Mouse (Mus musculus): ENCODE measurements around the gene Tldc1. TPM values are rescaled to one million over a fixed set of nuclear protein-coding genes. Genes with fewer than 3 reads are reported as not detected.

Tldc1 gene
- polyA plus RNA-seq, 1 experiment from 2014 or later = 11.0 TPM

- no peak overlapping the region for H3K9ac ChIP-seq (replicated peaks)
- peaks cover 65% of the 10 kb centered on the region for H3K4me1 ChIP-seq (replicated peaks)
- no peak overlapping the region for H3K4me3 ChIP-seq (replicated peaks)
- no peak overlapping the region for H3K27ac ChIP-seq
- ATAC-seq = no peak
- no peaks in the 10 kb centered on the region for H3K9me3 ChIP-seq
- H3K36me3 ChIP-seq = peaks cover 23% of the 10 kb centered on the region
- no peak overlapping the region for H3K4me2 ChIP-seq (replicated peaks)
- no peaks in the 10 kb centered on the region for H3K27me3 ChIP-seq
- WGBS = 77% methylated on average over 12 of the region's 12 CpGs
Observed at GRCm38 (mm10) chr8:119812650-119813431, 34.6 kb upstream of the Tldc1 start.

GRCm38 (mm10) chr8:119811925-119812324 lies 33.7 kb upstream of the Tldc1 start:
- Histone ChIP-seq H3K36me3 (peaks cover 23% of the 10 kb centered on the region), H3K4me1 (replicated peaks) (peaks cover 61% of the 10 kb centered on the region), H3K27ac (no peak overlapping the region; the same call in 1 of the 2 replicates), H3K4me2 (replicated peaks) (no peak overlapping the region), H3K4me3 (replicated peaks) (no peak overlapping the region), H3K9ac (replicated peaks) (no peak overlapping the region), H3K27me3 (no peaks in the 10 kb centered on the region), H3K9me3 (no peaks in the 10 kb centered on the region)
- WGBS = 63% methylated on average over 6 of the region's 6 CpGs
- ATAC-seq = no peak

GRCm38 (mm10) chr8:119810953-119811499 lies 32.8 kb upstream of the Tldc1 start:
- H3K4me3 ChIP-seq (replicated peaks) = no peak overlapping the region
- no peaks in the 10 kb centered on the region for H3K27me3 ChIP-seq
- H3K36me3 ChIP-seq = peaks cover 23% of the 10 kb centered on the region
- no peaks in the 10 kb centered on the region for H3K9me3 ChIP-seq
- H3K9ac ChIP-seq (replicated peaks) = no peak overlapping the region
- peaks cover 60% of the 10 kb centered on the region for H3K4me1 ChIP-seq (replicated peaks)
- 73% methylated on average over 14 of the region's 14 CpGs for WGBS
- no peak for ATAC-seq
- peak overlapping the region; percentile 12; the same call in 1 of the 2 replicates for H3K27ac ChIP-seq
- H3K4me2 ChIP-seq (replicated peaks) = no peak overlapping the region

- H3K4me2 ChIP-seq (replicated peaks) = peak overlapping the region; percentile 22
- H3K4me1 ChIP-seq (replicated peaks) = peaks cover 64% of the 10 kb centered on the region
- peak overlapping the region; percentile 47; the same call in 1 of the 2 replicates for H3K27ac ChIP-seq
- no peaks in the 10 kb centered on the region for H3K9me3 ChIP-seq
- H3K36me3 ChIP-seq = peaks cover 23% of the 10 kb centered on the region
- no peak overlapping the region for H3K4me3 ChIP-seq (replicated peaks)
- ATAC-seq = peak; percentile 53
- H3K27me3 ChIP-seq = no peaks in the 10 kb centered on the region
- no peak overlapping the region; the same call in 1 of the 2 replicates for H3K9ac ChIP-seq (replicated peaks)
- 38% methylated on average over 23 of the region's 23 CpGs for WGBS
Observed at GRCm38 (mm10) chr8:119810127-119810868, 32.1 kb upstream of the Tldc1 start.

- H3K27me3 ChIP-seq = no peaks in the 10 kb centered on the region
- H3K9me3 ChIP-seq = no peaks in the 10 kb centered on the region
- H3K27ac ChIP-seq = peak overlapping the region; percentile 47; the same call in 1 of the 2 replicates
- no peak overlapping the region for H3K4me2 ChIP-seq (replicated peaks)
- H3K4me1 ChIP-seq (replicated peaks) = peaks cover 64% of the 10 kb centered on the region
- 93% methylated on average over 9 of the region's 9 CpGs for WGBS
- H3K36me3 ChIP-seq = peaks cover 18% of the 10 kb centered on the region
- no peak overlapping the region for H3K4me3 ChIP-seq (replicated peaks)
- ATAC-seq = peak; percentile 19; the same call in 1 of the 2 replicates
- no peak overlapping the region for H3K9ac ChIP-seq (replicated peaks)
Observed at GRCm38 (mm10) chr8:119809620-119810019, 31.4 kb upstream of the Tldc1 start.

- Histone ChIP-seq H3K9me3 (no peaks in the 10 kb centered on the region), H3K4me2 (replicated peaks) (no peak overlapping the region), H3K4me1 (replicated peaks) (peaks cover 49% of the 10 kb centered on the region), H3K4me3 (replicated peaks) (no peak overlapping the region), H3K36me3 (peaks cover 15% of the 10 kb centered on the region), H3K27ac (no peak overlapping the region), H3K9ac (replicated peaks) (no peak overlapping the region), H3K27me3 (no peaks in the 10 kb centered on the region)
- ATAC-seq = no peak
- 85% methylated on average over 4 of the region's 4 CpGs for WGBS
Observed at GRCm38 (mm10) chr8:119807687-119808086, 29.5 kb upstream of the Tldc1 start.

GRCm38 (mm10) chr8:119806422-119807263 lies 28.4 kb upstream of the Tldc1 start:
- ATAC-seq = peak; percentile 36
- Histone ChIP-seq H3K4me2 (replicated peaks) (no peak overlapping the region), H3K4me1 (replicated peaks) (peaks cover 40% of the 10 kb centered on the region), H3K27me3 (no peaks in the 10 kb centered on the region), H3K9ac (replicated peaks) (peak overlapping the region; percentile 33; the same call in 1 of the 2 replicates), H3K4me3 (replicated peaks) (no peak overlapping the region), H3K36me3 (peaks cover 15% of the 10 kb centered on the region), H3K9me3 (no peaks in the 10 kb centered on the region), H3K27ac (peak overlapping the region; percentile 45)
- WGBS = 70% methylated on average over 14 of the region's 14 CpGs

GRCm38 (mm10) chr8:119805275-119805674 lies 27.1 kb upstream of the Tldc1 start:
- H3K9ac ChIP-seq (replicated peaks) = no peak overlapping the region
- no peak for ATAC-seq
- H3K4me3 ChIP-seq (replicated peaks) = no peak overlapping the region
- H3K27ac ChIP-seq = 0 out of 2 replicates have a peak overlapping the region, but pooled peaks have one; percentile 16
- H3K4me2 ChIP-seq (replicated peaks) = no peak overlapping the region
- WGBS = 70% methylated on average over 8 of the region's 8 CpGs
- H3K9me3 ChIP-seq = no peaks in the 10 kb centered on the region
- peaks cover 40% of the 10 kb centered on the region for H3K4me1 ChIP-seq (replicated peaks)
- no peaks in the 10 kb centered on the region for H3K27me3 ChIP-seq
- H3K36me3 ChIP-seq = peaks cover 15% of the 10 kb centered on the region

- no peak overlapping the region for H3K4me3 ChIP-seq (replicated peaks)
- WGBS = 100% methylated on average over 1 of the region's 1 CpGs
- H3K4me1 ChIP-seq (replicated peaks) = peaks cover 52% of the 10 kb centered on the region
- H3K27ac ChIP-seq = no peak overlapping the region
- no peak overlapping the region for H3K4me2 ChIP-seq (replicated peaks)
- no peak overlapping the region for H3K9ac ChIP-seq (replicated peaks)
- no peaks in the 10 kb centered on the region for H3K9me3 ChIP-seq
- no peaks in the 10 kb centered on the region for H3K36me3 ChIP-seq
- ATAC-seq = no peak
- H3K27me3 ChIP-seq = no peaks in the 10 kb centered on the region
Observed at GRCm38 (mm10) chr8:119802592-119802991, 24.4 kb upstream of the Tldc1 start.

GRCm38 (mm10) chr8:119801168-119801567 lies 23.0 kb upstream of the Tldc1 start:
- peak; percentile 16; the same call in 1 of the 2 replicates for ATAC-seq
- Histone ChIP-seq H3K9ac (replicated peaks) (peak overlapping the region; percentile 21), H3K4me1 (replicated peaks) (peaks cover 39% of the 10 kb centered on the region), H3K4me3 (replicated peaks) (no peak overlapping the region), H3K27ac (peak overlapping the region; percentile 71), H3K27me3 (no peaks in the 10 kb centered on the region), H3K4me2 (replicated peaks) (0 out of 2 replicates have a peak overlapping the region, but pooled peaks have one; percentile 17), H3K36me3 (no peaks in the 10 kb centered on the region), H3K9me3 (no peaks in the 10 kb centered on the region)
- 6% methylated on average over 4 of the region's 4 CpGs for WGBS

GRCm38 (mm10) chr8:119798965-119799264 lies 20.7 kb upstream of the Tldc1 start:
- no peaks in the 10 kb centered on the region for H3K27me3 ChIP-seq
- peak; percentile 45 for ATAC-seq
- H3K9me3 ChIP-seq = no peaks in the 10 kb centered on the region
- 0 out of 2 replicates have a peak overlapping the region, but pooled peaks have one; percentile 42 for H3K9ac ChIP-seq (replicated peaks)
- H3K4me2 ChIP-seq (replicated peaks) = peak overlapping the region; percentile 41
- H3K4me3 ChIP-seq (replicated peaks) = no peak overlapping the region
- peak overlapping the region; percentile 83 for H3K27ac ChIP-seq
- H3K4me1 ChIP-seq (replicated peaks) = peaks cover 39% of the 10 kb centered on the region
- no peaks in the 10 kb centered on the region for H3K36me3 ChIP-seq
- WGBS = 47% methylated on average over 2 of the region's 2 CpGs

Measured in midbrain, embryonic 13.5 days (tissue).